Comparison of ENCODE assay signal across 9 mouse cellular contexts in the genomic region with DNA sequence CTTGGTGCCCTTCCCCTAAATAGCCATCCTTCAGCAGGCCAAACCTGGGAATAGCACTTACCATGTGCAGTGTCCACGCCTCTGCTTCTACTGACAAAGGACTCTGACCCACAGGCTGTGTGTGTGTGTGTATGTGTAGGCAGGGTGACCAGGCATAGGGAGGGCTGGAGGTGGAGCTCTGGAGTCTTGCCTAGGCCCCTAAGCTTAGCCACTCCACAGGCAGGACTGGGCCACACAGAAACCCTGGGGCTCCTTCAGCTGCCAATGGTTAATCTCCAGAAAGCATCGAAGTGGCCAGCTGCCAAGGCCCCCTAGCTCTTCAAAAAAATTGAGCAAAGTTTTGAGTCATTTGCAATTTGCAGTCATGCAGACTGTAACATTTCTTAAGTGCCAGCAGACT. TPM values are rescaled to one million over a fixed set of nuclear protein-coding genes. Genes with fewer than 3 reads are reported as not detected.
DNase-seq lines count a peak whose midpoint lies in the region; ATAC-seq and TF ChIP-seq lines count a peak whose summit lies in the region.
"Had no signal": no experiment of that assay in that cellular context is flagged by ENCODE, and none has a peak within 500 bp of the region (broad histone marks: within the 10 kb centered on the region; RNA-seq: fewer than 3 reads in every experiment).

No protein-coding gene starts in this region.

- no peak for TF ChIP-seq CTCF in MEL (IDR thresholded peaks at IDR 0.05 in 2 of 3, conservative IDR thresholded peaks at IDR 0.05 in 1 of 3; ENCODE audit: control insufficient read depth in 1 of 3, insufficient read depth in 1 of 3, low read depth in 2 of 3, low read length in 3 of 3, poor library complexity in 1 of 3, severe bottlenecking in 1 of 3)
- no peak for TF ChIP-seq CTCF in liver, postnatal 0 days (IDR thresholded peaks at IDR 0.05; ENCODE audit: low read depth)

- H3K27me3 ChIP-seq in forebrain, embryonic 13.5 days = no peaks in the 10 kb centered on the region
- H3K27me3 ChIP-seq in forebrain, embryonic 11.5 days (ENCODE audit: control insufficient read depth, insufficient read depth, low read length) = no peaks in the 10 kb centered on the region
- no peaks in the 10 kb centered on the region for H3K27me3 ChIP-seq in MEL (ENCODE audit: control insufficient read depth in 1 of 2, insufficient read depth in 2 of 2, low read length in 2 of 2)
- no peaks in the 10 kb centered on the region for H3K27me3 ChIP-seq in intestine, embryonic 15.5 days (replicated peaks)
- H3K27me3 ChIP-seq in liver, postnatal 0 days (ENCODE audit: insufficient read depth, low read length) = no peaks in the 10 kb centered on the region
- H3K27me3 ChIP-seq: CH12.LX had no signal

- no peaks in the 10 kb centered on the region for H3K9me3 ChIP-seq in forebrain, embryonic 13.5 days (replicated peaks)
- H3K9me3 ChIP-seq in forebrain, embryonic 11.5 days (ENCODE audit: control insufficient read depth, low read length) = no peaks in the 10 kb centered on the region
- no peaks in the 10 kb centered on the region for H3K9me3 ChIP-seq in MEL (replicated peaks; ENCODE audit: insufficient read depth, low read length)
- H3K9me3 ChIP-seq in intestine, embryonic 15.5 days = no peaks in the 10 kb centered on the region
- no peaks in the 10 kb centered on the region for H3K9me3 ChIP-seq in liver, postnatal 0 days (ENCODE audit: low read length)

- peaks cover 25% of the 10 kb centered on the region for H3K4me1 ChIP-seq in forebrain, embryonic 13.5 days
- H3K4me1 ChIP-seq in forebrain, embryonic 11.5 days (replicated peaks; ENCODE audit: control insufficient read depth, insufficient read depth, low read length) = peaks cover 11% of the 10 kb centered on the region; the same call in 1 of the 2 replicates
- peaks cover 19 to 33% of the 10 kb centered on the region in 2 experiments for H3K4me1 ChIP-seq in MEL (ENCODE audit: control insufficient read depth in 1 of 2, insufficient read depth in 2 of 2, low read length in 2 of 2)
- H3K4me1 ChIP-seq in intestine, embryonic 15.5 days (replicated peaks) = peaks cover 34% of the 10 kb centered on the region
- H3K4me1 ChIP-seq in liver, postnatal 0 days (ENCODE audit: insufficient read depth) = peaks cover 80% of the 10 kb centered on the region

- no peak for TF ChIP-seq POLR2A in MEL (IDR thresholded peaks at IDR 0.05; ENCODE audit: control insufficient read depth in 1 of 2, insufficient read depth in 1 of 2, low read depth in 1 of 2, low read length in 2 of 2, poor library complexity in 1 of 2)

- no peak overlapping the region for H3K27ac ChIP-seq in forebrain, embryonic 13.5 days
- no peak overlapping the region for H3K27ac ChIP-seq in forebrain, embryonic 11.5 days (ENCODE audit: low read depth, low read length)
- H3K27ac ChIP-seq in MEL (ENCODE audit: control insufficient read depth, low read depth, low read length) = no peak overlapping the region
- H3K27ac ChIP-seq in intestine, embryonic 15.5 days = peak overlapping the region; percentile 63
- peak overlapping the region; percentile 83 for H3K27ac ChIP-seq in liver, postnatal 0 days (ENCODE audit: low read depth)

- intact Hi-C loops in gastrocnemius, postnatal 14 days (cut with DNase I; ENCODE audit: low total_unique reads) = no loop called here

- ATAC-seq in forebrain, embryonic 13.5 days = peak; percentile 29; the same call in 1 of the 2 replicates
- ATAC-seq in forebrain, embryonic 11.5 days (replicated peaks; ENCODE audit: low FRiP score) = no peak
- peak; percentile 91 for ATAC-seq in intestine, embryonic 15.5 days
- peak; percentile 80 for ATAC-seq in liver, postnatal 0 days

- no peak overlapping the region for H3K9ac ChIP-seq in forebrain, embryonic 13.5 days
- no peak overlapping the region for H3K9ac ChIP-seq in forebrain, embryonic 11.5 days (ENCODE audit: low read length)
- H3K9ac ChIP-seq in MEL (ENCODE audit: control insufficient read depth, low read depth, low read length, poor library complexity, severe bottlenecking) = no peak overlapping the region
- no peak overlapping the region for H3K9ac ChIP-seq in intestine, embryonic 15.5 days
- H3K9ac ChIP-seq in liver, postnatal 0 days (replicated peaks) = peak overlapping the region; percentile 36

- no peak for TF ChIP-seq RAD21 in MEL (IDR thresholded peaks at IDR 0.05; ENCODE audit: low read depth, low read length)

- H3K36me3 ChIP-seq in forebrain, embryonic 13.5 days (ENCODE audit: poor library complexity, severe bottlenecking) = no peaks in the 10 kb centered on the region
- H3K36me3 ChIP-seq in forebrain, embryonic 11.5 days (ENCODE audit: control insufficient read depth, insufficient read depth, low read length) = no peaks in the 10 kb centered on the region
- peaks cover 0 to 26% of the 10 kb centered on the region in 2 experiments; a peak in 2 of 4 replicates for H3K36me3 ChIP-seq in MEL (ENCODE audit: control insufficient read depth in 1 of 2, insufficient read depth in 2 of 2, low read length in 2 of 2)
- H3K36me3 ChIP-seq in intestine, embryonic 15.5 days = no peaks in the 10 kb centered on the region
- peaks cover 3% of the 10 kb centered on the region; the same call in 1 of the 2 replicates for H3K36me3 ChIP-seq in liver, postnatal 0 days (replicated peaks; ENCODE audit: insufficient read depth, low read length)

- no peaks in the 10 kb centered on the region; the same call in 1 of the 2 replicates for H3K79me2 ChIP-seq in MEL (ENCODE audit: control insufficient read depth, insufficient read depth, low read length, poor library complexity)

- DNase-seq in forebrain, embryonic 11.5 days (ENCODE audit: low spot score) = no peak
- DNase-seq in MEL (ENCODE audit: low read depth, low spot score) = peak; percentile 69
- DNase-seq in liver, postnatal 0 days = peak; percentile 62
- no peak for DNase-seq in gastrocnemius, postnatal 14 days
- DNase-seq in cerebellum, adult 18-20 months = no peak
- no peak for DNase-seq in heart, adult 8-10 months (ENCODE audit: low spot score)

- 58% methylated on average over 2 of the region's 2 CpGs for WGBS in forebrain, embryonic 13.5 days
- 69% methylated on average over 2 of the region's 2 CpGs for WGBS in forebrain, embryonic 11.5 days
- WGBS in intestine, embryonic 15.5 days = 36% methylated on average over 2 of the region's 2 CpGs
- WGBS in liver, postnatal 0 days (ENCODE audit: insufficient replicate concordance) = 44% methylated on average over 2 of the region's 2 CpGs

- no peak overlapping the region for H3K4me3 ChIP-seq in forebrain, embryonic 13.5 days
- no peak overlapping the region for H3K4me3 ChIP-seq in forebrain, embryonic 11.5 days (ENCODE audit: low read depth, low read length)
- H3K4me3 ChIP-seq in MEL (ENCODE audit: control insufficient read depth in 1 of 2, insufficient read depth in 1 of 2, low read depth in 2 of 2, low read length in 2 of 2) = no peak overlapping the region
- no peak overlapping the region for H3K4me3 ChIP-seq in intestine, embryonic 15.5 days (replicated peaks)
- peak overlapping the region; percentile 17 for H3K4me3 ChIP-seq in liver, postnatal 0 days (ENCODE audit: low read depth, low read length)

- TF ChIP-seq EP300 in MEL (IDR thresholded peaks at IDR 0.05; ENCODE audit: low read depth in 1 of 2, low read length in 2 of 2) = no peak
- no peak for TF ChIP-seq EP300 in liver, postnatal 0 days (IDR thresholded peaks at IDR 0.05; ENCODE audit: low read depth)

- H3K4me2 ChIP-seq in forebrain, embryonic 13.5 days = no peak overlapping the region
- H3K4me2 ChIP-seq in forebrain, embryonic 11.5 days (ENCODE audit: low read depth, low read length, severe bottlenecking) = no peak overlapping the region
- no peak overlapping the region for H3K4me2 ChIP-seq in intestine, embryonic 15.5 days (replicated peaks)
- peak overlapping the region; percentile 63 for H3K4me2 ChIP-seq in liver, postnatal 0 days (ENCODE audit: low read depth, low read length)

TF ChIP-seq in MEL, 35 proteins besides CTCF, POLR2A, EP300 and RAD21 (continues in another document):
- TF ChIP-seq ZNF384 (IDR thresholded peaks at IDR 0.05; ENCODE audit: low read depth, low read length) = 0 out of 2 replicates have a peak, but pooled peaks have one; percentile 44
- no peak for TF ChIP-seq ZKSCAN1 (IDR thresholded peaks at IDR 0.05; ENCODE audit: low read depth, low read length)
- TF ChIP-seq BHLHE40 (IDR thresholded peaks at IDR 0.05; ENCODE audit: borderline replicate concordance, low read depth, low read length) = no peak
- TF ChIP-seq UBTF (IDR thresholded peaks at IDR 0.05; ENCODE audit: borderline replicate concordance, insufficient read depth, low read depth, low read length) = no peak
- TF ChIP-seq POLR2AphosphoS5 (IDR thresholded peaks at IDR 0.05; ENCODE audit: borderline replicate concordance, low read depth, low read length) = no peak
- no peak for TF ChIP-seq MYC (IDR thresholded peaks at IDR 0.05; ENCODE audit: low read depth, low read length)
- no peak for TF ChIP-seq ELF1 (IDR thresholded peaks at IDR 0.05; ENCODE audit: low read depth, low read length)
- no peak for TF ChIP-seq MAX (IDR thresholded peaks at IDR 0.05; ENCODE audit: low read length)
- TF ChIP-seq SIN3A (IDR thresholded peaks at IDR 0.05; ENCODE audit: low read length) = no peak

RNA-seq across cellular contexts. Expression of gene Fam213a, which starts 5.5 kb away (rescaled TPM):
- 49.7 and 57.8 TPM in 2 replicates for polyA plus RNA-seq in forebrain, embryonic 13.5 days (2015; fragmentation: Nextera tagmentation; extraction: Ambion mirVana)
- 54.2 and 57.9 TPM in 2 replicates for polyA plus RNA-seq in forebrain, embryonic 11.5 days (2014; fragmentation: Nextera tagmentation; extraction: Ambion mirVana)
- 19.2 and 20.3 TPM in 2 replicates for total RNA-seq in MEL (2012; rRNA removed)
- 10 to 100 TPM in 1 of 2 experiments, not detected in 1; 28.5 TPM for polyA plus RNA-seq in MEL (2012; ENCODE audit: insufficient read depth in 1 of 2, insufficient read length in 2 of 2, low read depth in 1 of 2, low replicate concordance in 2 of 2, missing spikeins in 1 of 2)
- 51.6 and 54.4 TPM in 2 replicates for polyA plus RNA-seq in intestine, embryonic 15.5 days (2015; fragmentation: Nextera tagmentation; extraction: Ambion mirVana)
- 80.4 and 85.0 TPM in 2 replicates for polyA plus RNA-seq in liver, postnatal 0 days (2015; fragmentation: Nextera tagmentation; extraction: Ambion mirVana)
- total RNA-seq in gastrocnemius, postnatal 14 days (2021) = 1 to 10 TPM; 8.4 to 9.7 TPM
- total RNA-seq in heart, adult 8-10 months (2022) = 10 to 100 TPM; 24.7 to 39.2 (median 28.2) TPM

RNA-seq across cellular contexts. Expression of gene Tspan14, which starts 41.5 kb away (rescaled TPM):
- 84.1 and 88.2 TPM in 2 replicates for polyA plus RNA-seq in forebrain, embryonic 13.5 days (2015; fragmentation: Nextera tagmentation; extraction: Ambion mirVana)
- polyA plus RNA-seq in forebrain, embryonic 11.5 days (2014; fragmentation: Nextera tagmentation; extraction: Ambion mirVana) = 87.8 and 96.1 TPM in 2 replicates
- total RNA-seq in MEL (2012; rRNA removed) = 16.7 and 24.8 TPM in 2 replicates
- polyA plus RNA-seq in MEL (2012; ENCODE audit: insufficient read depth in 1 of 2, insufficient read length in 2 of 2, low read depth in 1 of 2, low replicate concordance in 2 of 2, missing spikeins in 1 of 2) = 10 to 100 TPM in 1 of 2 experiments, not detected in 1; 29.9 TPM
- polyA plus RNA-seq in intestine, embryonic 15.5 days (2015; fragmentation: Nextera tagmentation; extraction: Ambion mirVana) = 56.8 and 61.0 TPM in 2 replicates
- 22.0 and 24.9 TPM in 2 replicates for polyA plus RNA-seq in liver, postnatal 0 days (2015; fragmentation: Nextera tagmentation; extraction: Ambion mirVana)
- 10 to 100 TPM; 16.3 to 16.8 TPM for total RNA-seq in gastrocnemius, postnatal 14 days (2021)
- 10 to 100 TPM in 2 of 4 experiments, 1 to 10 TPM in 2; 9.8 to 18.6 (median 10.8) TPM for total RNA-seq in heart, adult 8-10 months (2022)

Comparison
In these comparisons a context has a peak if more than half of its experiments do, and no peak if none do; other contexts are left out.
1. H3K27ac ChIP-seq: peak in intestine, embryonic 15.5 days (single experiment) and liver, postnatal 0 days (single experiment); none in forebrain, embryonic 13.5 days (single experiment), forebrain, embryonic 11.5 days (single experiment) and MEL (single experiment).
2. DNase-seq: peak in MEL (single experiment) and liver, postnatal 0 days (single experiment); none in forebrain, embryonic 11.5 days (single experiment), gastrocnemius, postnatal 14 days (single experiment), cerebellum, adult 18-20 months (0 of 2) and heart, adult 8-10 months (single experiment).